In genomic region chr17:46662730-46663129, GRCm38 (mm10) we compare ENCODE assay signal across 18 mouse cellular contexts. TPM values are rescaled to one million over a fixed set of nuclear protein-coding genes. Genes with fewer than 3 reads are reported as not detected.
DNase-seq lines count a peak whose midpoint lies in the region; ATAC-seq and TF ChIP-seq lines count a peak whose summit lies in the region.
"Had no signal": no experiment of that assay in that cellular context is flagged by ENCODE, and none has a peak within 500 bp of the region (broad histone marks: within the 10 kb centered on the region; RNA-seq: fewer than 3 reads in every experiment).

No protein-coding gene starts in this region.

- no peak for TF ChIP-seq EP300 in lung, postnatal 0 days (IDR thresholded peaks at IDR 0.05)

- no peak for ATAC-seq in heart, embryonic 12.5 days (ENCODE audit: insufficient number of reproducible peaks, low FRiP score)
- no peak for ATAC-seq in lung, postnatal 0 days
- ATAC-seq in midbrain, embryonic 11.5 days (ENCODE audit: low FRiP score), result no peak
- ATAC-seq: forebrain, embryonic 16.5 days; midbrain, embryonic 15.5 days had no signal

- no peak overlapping the region for H3K4me2 ChIP-seq in heart, embryonic 12.5 days
- H3K4me2 ChIP-seq in lung, postnatal 0 days (replicated peaks; ENCODE audit: low read depth, low read length), result no peak overlapping the region
- H3K4me2 ChIP-seq in midbrain, embryonic 11.5 days, result no peak overlapping the region
- H3K4me2 ChIP-seq: heart, embryonic 13.5 days; hindbrain, embryonic 15.5 days; liver, embryonic 11.5 days; midbrain, embryonic 15.5 days; neural tube, embryonic 13.5 days had no signal

- TF ChIP-seq CTCF in lung, postnatal 0 days (IDR thresholded peaks at IDR 0.05), result no peak

- H3K27ac ChIP-seq in heart, embryonic 12.5 days (ENCODE audit: poor library complexity, severe bottlenecking), result no peak overlapping the region
- H3K27ac ChIP-seq in lung, postnatal 0 days (ENCODE audit: low read length), result no peak overlapping the region
- H3K27ac ChIP-seq in midbrain, embryonic 11.5 days (ENCODE audit: low read depth, low read length), result no peak overlapping the region
- H3K27ac ChIP-seq: heart, embryonic 13.5 days; hindbrain, embryonic 15.5 days; midbrain, embryonic 15.5 days; neural tube, embryonic 13.5 days had no signal

- peak; percentile 97 for DNase-seq in heart, adult 11 months
- peak; percentile 66 for DNase-seq in adipocyte (ENCODE audit: low spot score)
- peak; percentile 86 to 89 for DNase-seq in cerebellum, postnatal 10 days
- DNase-seq in kidney, postnatal 10 days, result peak; percentile 54
- DNase-seq in adrenal gland, postnatal 4 days (ENCODE audit: low spot score in 2 of 2), result no peak
- DNase-seq in lung, postnatal 0 days (ENCODE audit: low spot score), result no peak
- no peak for DNase-seq in midbrain, embryonic 11.5 days (ENCODE audit: low spot score, missing footprints)
- DNase-seq: B cell, adult 2 months; lung, postnatal 36 days; right cerebral cortex, adult 18-20 months had no signal

- H3K27me3 ChIP-seq in heart, embryonic 12.5 days (replicated peaks), result no peaks in the 10 kb centered on the region
- H3K27me3 ChIP-seq in lung, postnatal 0 days (replicated peaks; ENCODE audit: insufficient read depth, low read length), result no peaks in the 10 kb centered on the region
- no peaks in the 10 kb centered on the region for H3K27me3 ChIP-seq in midbrain, embryonic 11.5 days (ENCODE audit: control insufficient read depth, insufficient read depth, low read length)
- H3K27me3 ChIP-seq: heart, embryonic 13.5 days; hindbrain, embryonic 15.5 days; midbrain, embryonic 15.5 days; neural tube, embryonic 13.5 days had no signal

- H3K9me3 ChIP-seq in heart, embryonic 12.5 days (replicated peaks), result no peaks in the 10 kb centered on the region
- H3K9me3 ChIP-seq in lung, postnatal 0 days (ENCODE audit: low read length), result no peaks in the 10 kb centered on the region
- no peaks in the 10 kb centered on the region for H3K9me3 ChIP-seq in midbrain, embryonic 11.5 days (ENCODE audit: control insufficient read depth, low read length)
- H3K9me3 ChIP-seq: G1E; heart, embryonic 13.5 days; hindbrain, embryonic 15.5 days; midbrain, embryonic 15.5 days; neural tube, embryonic 13.5 days had no signal

- H3K9ac ChIP-seq in heart, embryonic 12.5 days, result no peak overlapping the region
- no peak overlapping the region for H3K9ac ChIP-seq in lung, postnatal 0 days (replicated peaks; ENCODE audit: low read depth)
- no peak overlapping the region for H3K9ac ChIP-seq in midbrain, embryonic 11.5 days (ENCODE audit: low read length)
- H3K9ac ChIP-seq: heart, embryonic 13.5 days; hindbrain, embryonic 15.5 days; midbrain, embryonic 15.5 days; neural tube, embryonic 13.5 days had no signal

- H3K4me1 ChIP-seq in heart, embryonic 12.5 days (replicated peaks), result no peaks in the 10 kb centered on the region
- H3K4me1 ChIP-seq in lung, postnatal 0 days (ENCODE audit: insufficient read depth, low read depth, low read length), result no peaks in the 10 kb centered on the region
- no peaks in the 10 kb centered on the region for H3K4me1 ChIP-seq in midbrain, embryonic 11.5 days (ENCODE audit: control insufficient read depth, insufficient read depth, low read length)
- H3K4me1 ChIP-seq: heart, embryonic 13.5 days; hindbrain, embryonic 15.5 days; midbrain, embryonic 15.5 days; neural tube, embryonic 13.5 days had no signal

- 90% methylated on average over 5 of the region's 5 CpGs for WGBS in heart, embryonic 12.5 days
- WGBS in lung, postnatal 0 days, result 88% methylated on average over 4 of the region's 5 CpGs
- WGBS in midbrain, embryonic 11.5 days, result 95% methylated on average over 5 of the region's 5 CpGs

- H3K4me3 ChIP-seq in heart, embryonic 12.5 days, result no peak overlapping the region
- H3K4me3 ChIP-seq in lung, postnatal 0 days (ENCODE audit: low read depth, low read length), result no peak overlapping the region
- H3K4me3 ChIP-seq in midbrain, embryonic 11.5 days (ENCODE audit: low read depth, low read length), result no peak overlapping the region
- H3K4me3 ChIP-seq: heart, embryonic 13.5 days; hindbrain, embryonic 15.5 days; midbrain, embryonic 15.5 days; neural tube, embryonic 13.5 days had no signal

- peaks cover 96% of the 10 kb centered on the region for H3K36me3 ChIP-seq in heart, embryonic 12.5 days
- peaks cover 40% of the 10 kb centered on the region for H3K36me3 ChIP-seq in lung, postnatal 0 days (ENCODE audit: insufficient read depth, low read length)
- peaks cover 40% of the 10 kb centered on the region for H3K36me3 ChIP-seq in midbrain, embryonic 11.5 days (ENCODE audit: control insufficient read depth, insufficient read depth, low read length)

RNA-seq across cellular contexts. Expression of gene Rrp36, which starts 11.4 kb away (rescaled TPM):
- 36.5 and 38.9 TPM in 2 replicates for polyA plus RNA-seq in heart, embryonic 12.5 days (2016; fragmentation: Nextera tagmentation; extraction: Ambion mirVana)
- total RNA-seq in adrenal gland, postnatal 4 days (2021), result 10 to 100 TPM; 25.2 to 26.9 TPM
- polyA plus RNA-seq in lung, postnatal 0 days (2015; fragmentation: Nextera tagmentation; extraction: Ambion mirVana), result 35.2 and 38.5 TPM in 2 replicates
- polyA plus RNA-seq in midbrain, embryonic 11.5 days (2014; fragmentation: Nextera tagmentation; extraction: Ambion mirVana), result 53.4 and 60.0 TPM in 2 replicates

RNA-seq across cellular contexts. Expression of gene Cul7, which starts 12.6 kb away (rescaled TPM):
- polyA plus RNA-seq in heart, embryonic 12.5 days (2016; fragmentation: Nextera tagmentation; extraction: Ambion mirVana), result 48.1 and 53.1 TPM in 2 replicates
- 10 to 100 TPM; 88.3 to 97.5 TPM for total RNA-seq in adrenal gland, postnatal 4 days (2021)
- polyA plus RNA-seq in lung, postnatal 0 days (2015; fragmentation: Nextera tagmentation; extraction: Ambion mirVana), result 21.8 and 22.1 TPM in 2 replicates
- polyA plus RNA-seq in midbrain, embryonic 11.5 days (2014; fragmentation: Nextera tagmentation; extraction: Ambion mirVana), result 26.2 and 26.8 TPM in 2 replicates

RNA-seq across cellular contexts. Expression of gene Mea1, which starts 15.9 kb away (rescaled TPM):
- polyA plus RNA-seq in heart, embryonic 12.5 days (2016; fragmentation: Nextera tagmentation; extraction: Ambion mirVana), result 116 and 123 TPM in 2 replicates
- 10 to 100 TPM; 83.2 to 87.1 TPM for total RNA-seq in adrenal gland, postnatal 4 days (2021)
- 113 and 114 TPM in 2 replicates for polyA plus RNA-seq in lung, postnatal 0 days (2015; fragmentation: Nextera tagmentation; extraction: Ambion mirVana)
- polyA plus RNA-seq in midbrain, embryonic 11.5 days (2014; fragmentation: Nextera tagmentation; extraction: Ambion mirVana), result 185 and 192 TPM in 2 replicates

RNA-seq across cellular contexts. Expression of gene Mrpl2, which starts 16.7 kb away (rescaled TPM):
- 90.9 and 99.0 TPM in 2 replicates for polyA plus RNA-seq in heart, embryonic 12.5 days (2016; fragmentation: Nextera tagmentation; extraction: Ambion mirVana)
- total RNA-seq in adrenal gland, postnatal 4 days (2021), result 100 to 1,000 TPM; 109 to 135 TPM
- polyA plus RNA-seq in lung, postnatal 0 days (2015; fragmentation: Nextera tagmentation; extraction: Ambion mirVana), result 69.2 and 88.6 TPM in 2 replicates
- 97.8 and 100 TPM in 2 replicates for polyA plus RNA-seq in midbrain, embryonic 11.5 days (2014; fragmentation: Nextera tagmentation; extraction: Ambion mirVana)

RNA-seq across cellular contexts. Expression of gene Klc4, which starts 16.9 kb away (rescaled TPM):
- polyA plus RNA-seq in heart, embryonic 12.5 days (2016; fragmentation: Nextera tagmentation; extraction: Ambion mirVana), result 19.9 and 21.1 TPM in 2 replicates
- total RNA-seq in adrenal gland, postnatal 4 days (2021), result 10 to 100 TPM; 33.5 to 34.3 TPM
- polyA plus RNA-seq in lung, postnatal 0 days (2015; fragmentation: Nextera tagmentation; extraction: Ambion mirVana), result 36.5 and 38.4 TPM in 2 replicates
- 26.6 and 29.8 TPM in 2 replicates for polyA plus RNA-seq in midbrain, embryonic 11.5 days (2014; fragmentation: Nextera tagmentation; extraction: Ambion mirVana)

Comparison
In these comparisons a context has a peak if more than half of its experiments do, and no peak if none do; other contexts are left out.
1. DNase-seq: peak in heart, adult 11 months (single experiment), adipocyte (single experiment), cerebellum, postnatal 10 days (2 of 2) and kidney, postnatal 10 days (single experiment); none in adrenal gland, postnatal 4 days (0 of 2), lung, postnatal 0 days (single experiment) and midbrain, embryonic 11.5 days (single experiment).